Mouse (Mus musculus): ENCODE results near the gene Myh10. TPM values are rescaled to one million over a fixed set of nuclear protein-coding genes. Genes with fewer than 3 reads are reported as not detected.
"Not testable (repeated sequence)": the region's sequence is repeated elsewhere in the genome, so short reads cannot be mapped to it uniquely, and the experiment has no call there.

Myh10 gene
- polyA plus RNA-seq, 1 experiment from 2014 or later, result 147 TPM

DNA sequence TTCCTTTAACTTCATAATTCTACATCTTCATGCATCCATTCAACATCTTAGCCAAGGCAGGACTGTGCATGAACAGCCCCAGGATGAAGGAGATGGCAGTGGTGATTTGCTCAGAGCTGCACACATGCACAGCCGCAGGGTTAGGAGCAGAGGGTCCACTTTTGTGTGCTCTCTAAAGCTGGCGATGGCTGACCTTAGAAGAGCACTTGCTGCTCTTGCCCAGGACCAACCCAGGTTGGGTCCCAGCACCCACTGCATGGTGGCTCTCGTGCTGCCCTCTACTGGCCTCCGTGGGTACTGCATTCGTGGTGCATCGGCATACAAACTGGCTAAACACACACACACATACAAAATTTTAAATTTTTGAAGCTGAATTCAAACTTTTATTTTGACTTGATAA is 116.4 kb downstream of the Myh10 start:
- H3K27me3 ChIP-seq (ENCODE audit: insufficient read depth, low read length), result no peaks in the 10 kb centered on the region
- H3K4me1 ChIP-seq (ENCODE audit: insufficient read depth, low read length), result no peaks in the 10 kb centered on the region
- H3K27ac ChIP-seq (ENCODE audit: low read length), result no peak overlapping the region
- ATAC-seq (ENCODE audit: low FRiP score, low TSS enrichment), result peak; percentile 57; the same call in 1 of the 2 replicates
- H3K4me3 ChIP-seq (ENCODE audit: low read length), result no peak overlapping the region
- H3K4me2 ChIP-seq (replicated peaks; ENCODE audit: low read depth, low read length), result no peak overlapping the region
- peaks cover 94% of the 10 kb centered on the region for H3K36me3 ChIP-seq (ENCODE audit: insufficient read depth, low read length)
- H3K9me3 ChIP-seq (ENCODE audit: low read length), result no peaks in the 10 kb centered on the region
- H3K9ac ChIP-seq (replicated peaks; ENCODE audit: low read length), result no peak overlapping the region
- WGBS, result 36% methylated on average over 6 of the region's 6 CpGs

DNA sequence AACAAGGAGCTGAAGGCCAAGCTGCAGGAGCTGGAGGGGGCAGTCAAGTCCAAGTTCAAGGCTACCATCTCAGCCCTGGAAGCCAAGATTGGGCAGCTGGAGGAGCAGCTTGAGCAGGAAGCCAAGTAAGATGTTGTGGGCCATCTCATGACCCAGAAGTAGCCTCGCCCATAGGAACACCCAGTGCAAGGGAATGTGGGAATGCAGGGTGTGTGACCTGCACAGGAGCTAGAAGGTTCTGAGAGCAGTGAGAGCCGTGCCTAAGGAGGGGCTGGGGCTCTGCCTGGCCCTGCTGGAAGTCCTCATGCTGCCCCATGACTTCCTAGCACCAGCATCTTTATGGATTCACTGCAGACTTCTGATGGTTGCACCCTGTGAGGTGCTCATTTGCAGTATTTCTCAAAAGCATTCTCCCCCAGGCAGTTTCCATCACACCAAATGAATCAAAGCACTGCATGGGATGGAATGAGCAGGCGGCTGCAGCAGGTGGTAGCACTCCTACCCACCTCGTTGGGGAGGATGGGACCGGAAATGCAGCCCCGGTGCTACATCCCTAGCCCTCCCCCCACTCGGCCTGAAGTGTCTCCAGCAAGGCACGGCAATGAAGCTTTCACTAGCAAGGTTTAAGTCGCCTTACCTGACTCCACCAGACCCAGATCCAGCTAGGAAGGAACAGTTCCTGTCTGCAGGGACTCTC is 120.7 kb downstream of the Myh10 start:
- H3K36me3 ChIP-seq (ENCODE audit: insufficient read depth, low read length), result peaks cover 90% of the 10 kb centered on the region
- no peak overlapping the region for H3K4me3 ChIP-seq (ENCODE audit: low read length)
- no peak for ATAC-seq (ENCODE audit: low FRiP score, low TSS enrichment)
- H3K27ac ChIP-seq (ENCODE audit: low read length), result no peak overlapping the region
- WGBS, result 83% methylated on average over 9 of the region's 9 CpGs
- no peaks in the 10 kb centered on the region for H3K27me3 ChIP-seq (ENCODE audit: insufficient read depth, low read length)
- H3K4me2 ChIP-seq (replicated peaks; ENCODE audit: low read depth, low read length), result no peak overlapping the region
- H3K4me1 ChIP-seq (ENCODE audit: insufficient read depth, low read length), result no peaks in the 10 kb centered on the region
- H3K9ac ChIP-seq (replicated peaks; ENCODE audit: low read length), result no peak overlapping the region
- H3K9me3 ChIP-seq (ENCODE audit: low read length), result no peaks in the 10 kb centered on the region

DNA sequence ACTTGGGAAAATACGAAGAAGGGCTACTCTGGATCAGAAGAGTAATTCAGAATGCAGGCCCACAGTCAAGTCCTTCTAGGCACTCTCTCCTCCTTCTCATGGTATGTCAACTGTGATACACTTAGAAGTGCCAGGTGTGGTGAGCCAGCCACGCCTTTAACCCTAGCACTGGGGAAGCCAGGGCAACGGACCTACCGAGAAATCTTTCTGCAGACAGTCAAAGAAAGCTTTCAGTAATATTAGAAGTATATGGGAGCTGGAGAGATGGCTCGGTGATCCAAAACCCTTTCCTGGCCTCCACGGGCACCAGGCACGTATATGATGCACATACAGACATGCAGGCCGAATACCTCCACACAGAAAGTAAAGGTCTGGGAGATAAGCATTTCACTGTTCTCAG is 127.1 kb downstream of the Myh10 start:
- H3K36me3 ChIP-seq (ENCODE audit: insufficient read depth, low read length), result peaks cover 68% of the 10 kb centered on the region

GRCm38 (mm10) chr11:68819226-68819805 is 128.0 kb downstream of the Myh10 start:
- H3K27ac ChIP-seq (ENCODE audit: low read length), result no peak overlapping the region
- no peaks in the 10 kb centered on the region for H3K9me3 ChIP-seq (ENCODE audit: low read length)
- no peak for ATAC-seq (ENCODE audit: low FRiP score, low TSS enrichment)
- H3K9ac ChIP-seq (replicated peaks; ENCODE audit: low read length), result no peak overlapping the region
- WGBS, result 82% methylated on average over 14 of the region's 14 CpGs
- no peak overlapping the region for H3K4me2 ChIP-seq (replicated peaks; ENCODE audit: low read depth, low read length)
- peaks cover 62% of the 10 kb centered on the region for H3K36me3 ChIP-seq (ENCODE audit: insufficient read depth, low read length)
- H3K4me3 ChIP-seq (ENCODE audit: low read length), result no peak overlapping the region
- H3K27me3 ChIP-seq (ENCODE audit: insufficient read depth, low read length), result no peaks in the 10 kb centered on the region
- no peaks in the 10 kb centered on the region for H3K4me1 ChIP-seq (ENCODE audit: insufficient read depth, low read length)

More for the DNA sequence above, 127.1 kb downstream of the Myh10 start:
- Histone ChIP-seq H3K27ac (ENCODE audit: low read length) (no peak overlapping the region), H3K4me3 (ENCODE audit: low read length) (no peak overlapping the region), H3K9me3 (ENCODE audit: low read length) (no peaks in the 10 kb centered on the region), H3K4me1 (ENCODE audit: insufficient read depth, low read length) (no peaks in the 10 kb centered on the region), H3K27me3 (ENCODE audit: insufficient read depth, low read length) (no peaks in the 10 kb centered on the region), H3K4me2 (replicated peaks; ENCODE audit: low read depth, low read length) (no peak overlapping the region), H3K9ac (replicated peaks; ENCODE audit: low read length) (no peak overlapping the region)
- ATAC-seq (ENCODE audit: low FRiP score, low TSS enrichment), result no peak
- WGBS, result 82% methylated on average over 8 of the region's 8 CpGs

DNA sequence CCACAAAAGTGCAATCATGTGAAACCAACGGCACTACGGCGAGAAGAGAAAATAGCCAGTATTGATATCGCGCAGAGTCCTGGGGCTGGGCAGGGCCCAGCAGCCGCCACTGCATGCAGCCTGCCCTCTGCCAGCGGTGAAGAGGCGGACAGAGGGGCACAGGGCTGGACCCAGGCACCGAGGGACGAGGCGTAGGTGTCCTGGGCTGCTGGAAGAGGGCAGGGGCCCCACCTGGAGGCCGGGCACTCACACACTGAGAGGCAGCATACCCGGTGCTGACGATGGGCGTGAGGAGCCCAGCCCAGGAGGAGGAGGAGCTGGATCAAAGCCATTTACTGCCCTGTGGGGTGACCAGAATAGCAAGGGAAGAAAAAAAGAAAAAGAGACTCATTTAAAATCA is 131.0 kb downstream of the Myh10 start:
- Histone ChIP-seq H3K27ac (ENCODE audit: low read length) (no peak overlapping the region), H3K9ac (replicated peaks; ENCODE audit: low read length) (no peak overlapping the region), H3K4me2 (replicated peaks; ENCODE audit: low read depth, low read length) (no peak overlapping the region), H3K4me1 (ENCODE audit: insufficient read depth, low read length) (no peaks in the 10 kb centered on the region), H3K27me3 (ENCODE audit: insufficient read depth, low read length) (no peaks in the 10 kb centered on the region), H3K9me3 (ENCODE audit: low read length) (no peaks in the 10 kb centered on the region), H3K4me3 (ENCODE audit: low read length) (no peak overlapping the region), H3K36me3 (ENCODE audit: insufficient read depth, low read length) (peaks cover 44% of the 10 kb centered on the region)
- WGBS, result 73% methylated on average over 15 of the region's 15 CpGs
- no peak for ATAC-seq (ENCODE audit: low FRiP score, low TSS enrichment)

GRCm38 (mm10) chr11:68826735-68827134 is 135.4 kb downstream of the Myh10 start:
- Histone ChIP-seq H3K27me3 (ENCODE audit: insufficient read depth, low read length) (no peaks in the 10 kb centered on the region), H3K4me3 (ENCODE audit: low read length) (no peak overlapping the region), H3K27ac (ENCODE audit: low read length) (no peak overlapping the region), H3K4me1 (ENCODE audit: insufficient read depth, low read length) (no peaks in the 10 kb centered on the region), H3K9ac (replicated peaks; ENCODE audit: low read length) (no peak overlapping the region), H3K9me3 (ENCODE audit: low read length) (no peaks in the 10 kb centered on the region), H3K36me3 (ENCODE audit: insufficient read depth, low read length) (peaks cover 41% of the 10 kb centered on the region), H3K4me2 (replicated peaks; ENCODE audit: low read depth, low read length) (no peak overlapping the region)
- no peak for ATAC-seq (ENCODE audit: low FRiP score, low TSS enrichment)
- WGBS, result 76% methylated on average over 3 of the region's 3 CpGs

DNA sequence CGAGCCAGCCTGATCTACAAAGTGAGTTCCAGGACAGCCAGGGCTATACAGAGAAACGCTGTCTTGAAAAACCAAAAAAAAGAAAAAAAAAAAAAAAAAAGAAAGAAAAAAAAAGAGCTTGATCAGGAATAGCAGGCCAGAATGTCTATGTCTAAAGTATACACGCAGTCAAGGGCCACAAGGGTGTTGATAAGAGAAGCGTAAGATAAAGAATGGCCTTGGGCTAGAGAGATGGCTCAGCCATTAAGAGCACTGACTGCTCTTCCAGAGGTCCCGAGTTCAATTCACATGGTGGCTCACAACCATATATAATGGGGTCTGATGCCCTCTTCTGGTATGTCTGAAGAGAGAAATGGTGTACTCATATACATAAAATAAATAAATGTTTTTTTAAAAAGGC is 140.2 kb downstream of the Myh10 start:
- peaks cover 61% of the 10 kb centered on the region for H3K36me3 ChIP-seq (ENCODE audit: insufficient read depth, low read length)
- H3K9me3 ChIP-seq (ENCODE audit: low read length); H3K27me3 ChIP-seq (ENCODE audit: insufficient read depth, low read length); H3K4me1 ChIP-seq (ENCODE audit: insufficient read depth, low read length); ATAC-seq (ENCODE audit: low FRiP score, low TSS enrichment); H3K27ac ChIP-seq (ENCODE audit: low read length); H3K9ac ChIP-seq (replicated peaks; ENCODE audit: low read length); H3K4me2 ChIP-seq (replicated peaks; ENCODE audit: low read depth, low read length); H3K4me3 ChIP-seq (ENCODE audit: low read length): not testable (repeated sequence)
- 95% methylated on average over 5 of the region's 5 CpGs for WGBS

DNA sequence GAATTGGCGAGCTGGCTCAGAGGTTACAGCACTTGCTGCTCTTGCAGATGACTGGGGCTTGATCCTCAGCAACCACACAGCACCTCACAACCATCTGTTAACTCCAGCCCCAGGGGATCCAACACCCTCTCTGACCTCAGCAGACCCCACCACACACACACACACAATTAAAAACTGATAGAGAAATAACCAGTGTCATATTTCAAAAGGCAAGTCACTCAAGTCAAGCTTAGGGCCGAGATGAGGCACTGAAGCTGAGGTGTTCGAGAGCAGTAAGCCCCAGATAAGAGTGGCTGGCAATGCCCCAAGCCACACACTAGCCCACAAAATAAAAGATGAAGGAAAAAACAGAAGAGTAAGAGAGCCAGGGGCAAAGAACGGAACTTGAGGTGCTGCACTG is 141.4 kb downstream of the Myh10 start:
- ATAC-seq (ENCODE audit: low FRiP score, low TSS enrichment), result no peak
- H3K4me2 ChIP-seq (replicated peaks; ENCODE audit: low read depth, low read length), result no peak overlapping the region
- peaks cover 63% of the 10 kb centered on the region for H3K36me3 ChIP-seq (ENCODE audit: insufficient read depth, low read length)

GRCm38 (mm10) chr11:68833593-68833992 is 142.2 kb downstream of the Myh10 start:
- no peaks in the 10 kb centered on the region for H3K27me3 ChIP-seq (ENCODE audit: insufficient read depth, low read length)
- no peak overlapping the region for H3K4me2 ChIP-seq (replicated peaks; ENCODE audit: low read depth, low read length)
- H3K9ac ChIP-seq (replicated peaks; ENCODE audit: low read length), result no peak overlapping the region
- H3K4me1 ChIP-seq (ENCODE audit: insufficient read depth, low read length), result no peaks in the 10 kb centered on the region
- no peaks in the 10 kb centered on the region for H3K9me3 ChIP-seq (ENCODE audit: low read length)
- H3K36me3 ChIP-seq (ENCODE audit: insufficient read depth, low read length), result peaks cover 61% of the 10 kb centered on the region
- H3K4me3 ChIP-seq (ENCODE audit: low read length), result no peak overlapping the region
- ATAC-seq (ENCODE audit: low FRiP score, low TSS enrichment), result no peak
- H3K27ac ChIP-seq (ENCODE audit: low read length), result no peak overlapping the region

More for the DNA sequence above, 141.4 kb downstream of the Myh10 start:
- 58% methylated on average over 4 of the region's 4 CpGs for WGBS
- Histone ChIP-seq H3K27ac (ENCODE audit: low read length) (no peak overlapping the region), H3K9ac (replicated peaks; ENCODE audit: low read length) (no peak overlapping the region), H3K9me3 (ENCODE audit: low read length) (no peaks in the 10 kb centered on the region), H3K4me1 (ENCODE audit: insufficient read depth, low read length) (no peaks in the 10 kb centered on the region), H3K27me3 (ENCODE audit: insufficient read depth, low read length) (no peaks in the 10 kb centered on the region), H3K4me3 (ENCODE audit: low read length) (no peak overlapping the region)

DNA sequence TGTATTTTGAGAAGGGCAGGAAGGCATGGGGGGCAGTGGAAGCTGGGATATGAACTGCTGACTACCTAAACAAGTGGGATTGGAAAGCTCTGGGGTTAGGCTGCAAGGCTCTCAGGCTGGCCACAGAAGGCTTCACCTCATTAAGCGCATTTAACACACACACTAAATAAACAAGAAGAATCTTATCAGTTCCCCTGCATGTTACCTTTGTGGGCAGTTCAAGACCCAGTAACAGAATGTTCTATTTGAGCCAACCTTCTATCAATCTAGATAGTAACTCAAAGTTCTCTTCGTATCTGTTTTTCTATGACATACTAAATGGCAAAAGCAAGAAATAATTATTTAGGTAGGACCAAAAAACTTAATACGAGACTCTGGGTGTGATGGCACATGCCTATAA is 143.7 kb downstream of the Myh10 start:
- no peak for ATAC-seq (ENCODE audit: low FRiP score, low TSS enrichment)
- no peak overlapping the region for H3K4me3 ChIP-seq (ENCODE audit: low read length)
- 89% methylated on average over 3 of the region's 3 CpGs for WGBS
- no peaks in the 10 kb centered on the region for H3K4me1 ChIP-seq (ENCODE audit: insufficient read depth, low read length)
- no peak overlapping the region for H3K9ac ChIP-seq (replicated peaks; ENCODE audit: low read length)
- no peak overlapping the region for H3K27ac ChIP-seq (ENCODE audit: low read length)
- peaks cover 61% of the 10 kb centered on the region for H3K36me3 ChIP-seq (ENCODE audit: insufficient read depth, low read length)
- no peaks in the 10 kb centered on the region for H3K9me3 ChIP-seq (ENCODE audit: low read length)
- no peak overlapping the region for H3K4me2 ChIP-seq (replicated peaks; ENCODE audit: low read depth, low read length)
- no peaks in the 10 kb centered on the region for H3K27me3 ChIP-seq (ENCODE audit: insufficient read depth, low read length)
